Mouse (Mus musculus) lung, postnatal 0 days (tissue): ENCODE results near the gene Ythdf1.

ENCODE experiments used
- CTCF ChIP-seq: IDR thresholded peaks from 2 replicates; pipeline ENCODE4 v1.5.1; 2016; ENCODE audit warnings: antibody characterized with exemption, mild to moderate bottlenecking
- EP300 ChIP-seq: IDR thresholded peaks from 2 replicates; pipeline ENCODE4 v1.6.1; 2016; ENCODE audit warnings: antibody characterized with exemption, mild to moderate bottlenecking, control low read depth

DNA sequence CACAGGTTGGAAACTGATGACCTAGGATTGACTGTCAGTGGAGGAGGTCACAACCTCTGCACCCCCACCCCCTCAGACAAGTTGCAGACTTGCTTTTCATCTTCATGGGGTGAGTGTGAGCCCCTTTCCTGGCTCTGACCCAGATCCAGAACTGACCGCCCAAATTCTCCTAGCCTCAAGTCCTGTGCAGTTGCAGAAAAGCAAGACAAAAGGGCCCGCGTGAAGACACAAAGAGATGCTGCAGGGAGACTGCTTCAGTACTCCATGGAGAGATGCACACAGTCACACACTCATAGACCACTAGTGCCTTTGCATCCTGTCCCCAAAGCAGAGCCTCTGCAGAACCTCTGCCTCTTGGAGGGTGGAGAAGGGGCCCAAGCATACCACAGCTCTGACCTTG lies 25.4 kb downstream of the Ythdf1 start:
- TF ChIP-seq EP300 (no peak), CTCF (no peak)
